Mouse (Mus musculus): ENCODE measurements around the gene Cdh5.
"Not testable (repeated sequence)": the region's sequence is repeated elsewhere in the genome, so short reads cannot be mapped to it uniquely, and the experiment has no call there.

The Cdh5 gene

GRCm38 (mm10) chr8:104101415-104101814 lies at the start of gene Cdh5:
Gene Cdh5, plus strand, starts transcription at chr8:104101625.
- in situ Hi-C loops (cut with MseI, MboI), result no loop called here

GRCm38 (mm10) chr8:104059922-104060321 lies 41.5 kb upstream of the Cdh5 start:
- in situ Hi-C loops (cut with MseI, MboI), result no loop called here

- in situ Hi-C loops (cut with MseI, MboI), result no loop called here
Measured at GRCm38 (mm10) chr8:104060446-104060845, 41.0 kb upstream of the Cdh5 start.

GRCm38 (mm10) chr8:104061048-104061988 lies 40.1 kb upstream of the Cdh5 start:
- in situ Hi-C loops (cut with MseI, MboI), result no loop called here

- in situ Hi-C loops (cut with MseI, MboI), result no loop called here
Measured at GRCm38 (mm10) chr8:104061989-104062820, 39.2 kb upstream of the Cdh5 start.

- in situ Hi-C loops (cut with MseI, MboI), result no loop called here
Measured at GRCm38 (mm10) chr8:104065223-104065622, 36.2 kb upstream of the Cdh5 start.

GRCm38 (mm10) chr8:104065906-104066518 lies 35.4 kb upstream of the Cdh5 start:
- in situ Hi-C loops (cut with MseI, MboI), result no loop called here

GRCm38 (mm10) chr8:104067390-104067925 lies 34.0 kb upstream of the Cdh5 start:
- in situ Hi-C loops (cut with MseI, MboI), result no loop called here

- in situ Hi-C loops (cut with MseI, MboI), result no loop called here
Measured at GRCm38 (mm10) chr8:104068421-104069035, 32.9 kb upstream of the Cdh5 start.

- in situ Hi-C loops (cut with MseI, MboI), result not testable (repeated sequence)
Measured at GRCm38 (mm10) chr8:104070201-104070865, 31.1 kb upstream of the Cdh5 start.

GRCm38 (mm10) chr8:104070949-104071348 lies 30.5 kb upstream of the Cdh5 start:
- in situ Hi-C loops (cut with MseI, MboI), result no loop called here

- in situ Hi-C loops (cut with MseI, MboI), result no loop called here
Measured at GRCm38 (mm10) chr8:104075079-104075478, 26.3 kb upstream of the Cdh5 start.

GRCm38 (mm10) chr8:104076541-104077412 lies 24.6 kb upstream of the Cdh5 start:
- in situ Hi-C loops (cut with MseI, MboI), result no loop called here

GRCm38 (mm10) chr8:104078091-104078490 lies 23.3 kb upstream of the Cdh5 start:
- in situ Hi-C loops (cut with MseI, MboI), result no loop called here

GRCm38 (mm10) chr8:104085281-104085680 lies 16.1 kb upstream of the Cdh5 start:
- in situ Hi-C loops (cut with MseI, MboI), result no loop called here

GRCm38 (mm10) chr8:104086615-104087014 lies 14.8 kb upstream of the Cdh5 start:
- in situ Hi-C loops (cut with MseI, MboI), result no loop called here

GRCm38 (mm10) chr8:104087091-104087490 lies 14.3 kb upstream of the Cdh5 start:
- in situ Hi-C loops (cut with MseI, MboI), result no loop called here

- in situ Hi-C loops (cut with MseI, MboI), result not testable (repeated sequence)
Measured at GRCm38 (mm10) chr8:104087878-104088277, 13.5 kb upstream of the Cdh5 start.

- in situ Hi-C loops (cut with MseI, MboI), result no loop called here
Measured at GRCm38 (mm10) chr8:104088881-104089280, 12.5 kb upstream of the Cdh5 start.
